Mouse (Mus musculus) layer of hippocampus, adult 9-10 months (tissue): ENCODE measurements around the gene Vmn1r139.
"Not testable (repeated sequence)": the region's sequence is repeated elsewhere in the genome, so short reads cannot be mapped to it uniquely, and the experiment has no call there.

Experiments used
- DNase-seq: peaks from one replicate; pipeline ENCODE4 v3.0.0; 2022; ENCODE audit warnings: low spot score

Vmn1r139 gene

GRCm38 (mm10) chr7:22068757-22069156 lies at the start of gene Vmn1r139:
Gene Vmn1r139 (plus strand): TSS chr7:22069057.
- not testable (repeated sequence) for DNase-seq

GRCm38 (mm10) chr7:22028797-22029196 lies 40.1 kb upstream of the Vmn1r139 start, which contains the start of gene Vmn1r138:
Gene Vmn1r138 (minus strand): TSS chr7:22028897.
- DNase-seq = not testable (repeated sequence)

GRCm38 (mm10) chr7:22056205-22056604 lies 12.7 kb upstream of the Vmn1r139 start, which contains the start of gene Gm6176:
Gene Gm6176 (minus strand): TSS chr7:22056305.
- DNase-seq = not testable (repeated sequence)

DNA sequence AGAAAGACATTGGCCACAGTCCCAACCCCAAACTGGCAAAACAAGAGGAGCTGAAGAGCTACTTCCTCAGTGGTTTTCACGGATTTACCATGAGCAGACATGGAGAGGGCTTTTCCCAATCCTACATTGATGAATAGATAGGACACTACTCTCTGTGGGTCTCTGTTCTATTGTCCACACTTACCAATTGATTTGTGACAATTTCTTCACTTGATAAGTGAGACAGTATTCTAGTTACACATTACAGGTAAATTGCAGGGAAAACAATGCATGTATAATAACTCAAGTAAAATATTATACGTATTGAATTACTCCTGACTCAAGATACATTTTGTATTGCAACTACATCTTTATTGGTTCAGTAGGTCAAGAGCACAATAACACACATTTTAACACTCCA lies 49.3 kb downstream of the Vmn1r139 start, which contains the start of gene Gm16451:
Gene Gm16451 (minus strand): TSS at position 101 of the 400 bp plus-strand sequence.
- DNase-seq = not testable (repeated sequence)

GRCm38 (mm10) chr7:22134641-22135040 lies 65.8 kb downstream of the Vmn1r139 start, which contains the start of gene Gm10666:
Gene Gm10666 (minus strand): TSS chr7:22134741.
- DNase-seq = not testable (repeated sequence)
